Mouse (Mus musculus): ENCODE measurements around the gene Fhl2. TPM values are rescaled to one million over a fixed set of nuclear protein-coding genes. Genes with fewer than 3 reads are reported as not detected.
"Not testable (repeated sequence)": the region's sequence is repeated elsewhere in the genome, so short reads cannot be mapped to it uniquely, and the experiment has no call there.

The Fhl2 gene
- total RNA-seq, 2 experiments from 2014 or later = 28.0 to 33.3 TPM

- no peak for DNase-seq (ENCODE audit: low spot score in 2 of 2)
Measured at GRCm38 (mm10) chr1:43153538-43153937, 43.2 kb downstream of the Fhl2 start.

- no peak for DNase-seq (ENCODE audit: low spot score in 2 of 2)
Measured at GRCm38 (mm10) chr1:43152626-43153025, 44.2 kb downstream of the Fhl2 start.

DNA sequence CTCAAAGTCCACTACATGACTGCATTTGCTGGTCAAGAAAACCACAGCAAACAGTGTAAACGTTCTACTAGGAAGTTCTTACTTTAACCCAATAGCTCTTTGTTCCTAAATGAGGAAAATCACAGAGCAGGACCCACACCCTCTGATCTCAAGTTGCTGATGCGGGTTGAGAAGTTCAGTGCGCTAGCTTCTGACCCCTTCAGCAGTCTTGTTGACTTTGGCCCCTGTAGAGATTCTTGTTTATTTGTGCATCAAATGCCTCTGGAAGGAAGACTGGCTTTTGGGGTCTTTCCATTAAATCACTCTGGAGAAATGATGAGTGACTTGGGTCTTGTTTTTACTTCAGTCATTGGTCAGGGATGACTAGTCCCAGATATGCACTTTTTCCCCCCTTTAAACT lies 46.6 kb downstream of the Fhl2 start:
- no peak for DNase-seq (ENCODE audit: low spot score in 2 of 2)

DNA sequence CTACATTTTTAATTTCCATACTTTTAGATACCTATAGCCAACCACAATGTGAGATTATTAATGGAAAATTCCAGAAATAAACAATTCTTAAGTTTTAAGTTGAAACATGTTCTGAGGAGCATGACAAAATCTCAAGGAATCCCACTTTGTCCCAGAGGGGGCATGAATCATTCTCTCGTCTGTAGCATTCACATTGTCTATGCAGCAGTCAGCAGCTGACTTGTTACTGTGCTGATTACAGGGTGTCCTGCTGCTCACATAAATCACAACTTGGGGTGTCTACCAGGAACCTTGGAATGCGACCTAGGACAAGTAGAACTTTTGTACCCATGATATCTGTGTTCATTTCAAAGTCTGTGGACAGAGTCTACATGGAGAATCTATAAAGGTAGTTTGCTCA lies 49.3 kb downstream of the Fhl2 start:
- no peak for DNase-seq (ENCODE audit: low spot score in 2 of 2)

DNA sequence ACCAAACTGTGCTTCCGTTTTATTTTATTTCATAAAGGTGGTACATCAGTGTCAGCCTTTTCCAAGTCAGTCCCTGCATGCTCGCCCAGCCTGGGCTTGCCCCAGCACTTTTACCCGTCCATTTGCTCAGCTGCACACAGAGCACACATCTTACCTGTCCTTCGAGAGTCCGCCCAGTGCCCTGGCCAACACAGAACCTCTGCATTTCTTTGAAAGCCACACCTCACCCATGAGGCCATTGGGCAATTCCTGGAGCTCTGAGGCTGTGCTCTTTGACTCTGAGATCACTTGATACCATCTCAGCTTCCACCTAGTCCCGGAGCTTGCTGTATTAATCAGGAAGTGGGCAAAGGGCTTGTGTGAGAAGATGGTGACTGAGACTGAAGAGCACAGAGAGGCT lies 51.4 kb downstream of the Fhl2 start:
- DNase-seq (ENCODE audit: low spot score in 2 of 2) = no peak

DNA sequence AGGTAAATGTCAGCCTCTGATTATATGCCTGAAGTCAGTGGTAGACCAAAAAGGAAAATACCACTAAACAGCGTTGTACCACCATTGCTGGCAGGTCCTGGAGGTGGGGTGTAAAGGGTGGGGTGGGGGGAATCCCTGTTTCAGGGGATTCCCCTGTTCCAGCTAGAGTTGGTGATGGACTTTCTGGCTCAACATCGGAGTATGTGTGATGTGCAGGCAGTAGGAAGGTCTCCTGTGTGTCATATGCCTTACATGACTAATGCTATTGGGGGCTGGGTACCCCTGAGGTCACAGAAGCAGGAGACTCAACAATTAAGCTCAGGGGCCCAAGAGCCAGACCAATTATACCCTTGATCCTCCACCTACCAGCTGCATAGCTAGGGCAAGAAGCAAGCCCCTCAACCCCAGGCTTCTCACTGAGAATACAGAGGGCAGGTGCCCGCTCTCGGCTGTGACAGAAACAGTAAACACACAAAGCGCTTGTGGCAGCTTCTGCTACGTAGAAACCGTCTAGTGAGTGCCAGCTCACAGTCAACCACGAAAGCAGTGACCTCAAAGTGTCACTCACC lies 52.4 kb downstream of the Fhl2 start:
- DNase-seq (ENCODE audit: low spot score in 2 of 2) = no peak

DNA sequence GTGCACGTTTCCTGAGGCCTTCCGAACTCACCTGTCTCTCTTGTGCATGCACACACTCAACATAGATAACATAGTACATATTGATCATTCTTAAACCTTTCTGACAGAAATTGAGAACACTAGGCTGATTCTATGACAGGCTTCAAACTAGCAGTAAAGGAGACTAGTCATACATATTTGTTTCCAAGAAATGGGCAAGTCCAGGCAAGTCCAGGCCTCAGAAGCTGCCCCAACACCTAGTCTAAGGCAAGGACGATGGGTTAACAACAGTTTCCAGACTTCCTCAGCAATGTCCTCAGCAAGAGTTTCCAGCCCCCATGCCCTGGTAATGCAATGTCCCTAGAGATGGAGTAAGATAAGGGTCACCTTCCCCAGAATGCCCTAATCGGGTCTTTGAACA lies 53.0 kb downstream of the Fhl2 start:
- no peak for DNase-seq (ENCODE audit: low spot score in 2 of 2)

DNA sequence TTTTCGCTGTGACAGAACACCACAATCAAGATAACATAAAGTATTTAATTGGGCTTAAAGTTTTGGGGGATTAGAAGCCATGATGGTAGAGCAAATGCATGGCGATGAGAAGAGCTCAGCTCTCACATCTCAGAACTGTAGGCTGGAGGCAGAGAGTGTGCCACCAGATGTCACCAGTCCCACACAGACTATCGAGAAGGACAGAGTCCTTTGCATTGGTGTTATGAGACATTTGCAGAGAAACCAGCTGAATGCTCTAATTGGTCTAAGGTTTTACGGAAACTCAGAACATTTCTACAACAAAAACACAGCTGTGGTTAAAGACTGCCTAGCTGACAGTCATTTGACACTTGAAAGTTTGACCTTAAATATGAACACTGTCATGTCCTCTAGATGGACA lies 53.5 kb downstream of the Fhl2 start:
- DNase-seq (ENCODE audit: low spot score in 2 of 2) = no peak

GRCm38 (mm10) chr1:43142849-43143248 lies 53.9 kb downstream of the Fhl2 start:
- DNase-seq (ENCODE audit: low spot score in 2 of 2) = no peak

GRCm38 (mm10) chr1:43141555-43141961 lies 55.2 kb downstream of the Fhl2 start:
- DNase-seq (ENCODE audit: low spot score in 2 of 2) = peak; percentile 39 to 69

GRCm38 (mm10) chr1:43139587-43140266 lies 57.1 kb downstream of the Fhl2 start:
- peak; percentile 71 to 85 for DNase-seq (ENCODE audit: low spot score in 2 of 2)

- DNase-seq (ENCODE audit: low spot score in 2 of 2) = no peak
Measured at GRCm38 (mm10) chr1:43138268-43138812, 58.4 kb downstream of the Fhl2 start.

DNA sequence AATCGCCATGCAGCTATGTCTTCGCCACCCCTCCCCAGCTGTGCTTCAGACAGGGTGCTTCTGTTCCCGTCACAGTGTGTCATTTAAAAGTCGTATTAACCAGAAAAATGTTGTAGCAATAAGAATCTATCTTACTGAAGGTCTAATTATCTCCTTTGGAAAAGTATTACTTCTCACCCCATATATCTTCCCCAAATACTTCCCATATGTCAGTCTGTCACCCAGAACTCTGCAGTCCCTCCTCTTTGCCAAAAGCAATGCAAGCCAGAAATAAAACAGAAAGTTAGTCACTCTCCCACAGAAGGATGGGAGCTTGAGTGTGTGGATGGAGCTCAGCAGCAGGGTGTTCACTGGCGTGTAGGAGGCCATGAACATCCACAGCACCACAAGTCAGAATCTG lies 59.5 kb downstream of the Fhl2 start:
- DNase-seq (ENCODE audit: low spot score in 2 of 2) = no peak

GRCm38 (mm10) chr1:43136488-43137029 lies 60.2 kb downstream of the Fhl2 start:
- not testable (repeated sequence) for DNase-seq (ENCODE audit: low spot score in 2 of 2)

- DNase-seq (ENCODE audit: low spot score in 2 of 2) = no peak
Measured at GRCm38 (mm10) chr1:43131591-43131990, 65.2 kb downstream of the Fhl2 start.

- DNase-seq (ENCODE audit: low spot score in 2 of 2) = no peak
Measured at GRCm38 (mm10) chr1:43130219-43130981, 66.4 kb downstream of the Fhl2 start.

DNA sequence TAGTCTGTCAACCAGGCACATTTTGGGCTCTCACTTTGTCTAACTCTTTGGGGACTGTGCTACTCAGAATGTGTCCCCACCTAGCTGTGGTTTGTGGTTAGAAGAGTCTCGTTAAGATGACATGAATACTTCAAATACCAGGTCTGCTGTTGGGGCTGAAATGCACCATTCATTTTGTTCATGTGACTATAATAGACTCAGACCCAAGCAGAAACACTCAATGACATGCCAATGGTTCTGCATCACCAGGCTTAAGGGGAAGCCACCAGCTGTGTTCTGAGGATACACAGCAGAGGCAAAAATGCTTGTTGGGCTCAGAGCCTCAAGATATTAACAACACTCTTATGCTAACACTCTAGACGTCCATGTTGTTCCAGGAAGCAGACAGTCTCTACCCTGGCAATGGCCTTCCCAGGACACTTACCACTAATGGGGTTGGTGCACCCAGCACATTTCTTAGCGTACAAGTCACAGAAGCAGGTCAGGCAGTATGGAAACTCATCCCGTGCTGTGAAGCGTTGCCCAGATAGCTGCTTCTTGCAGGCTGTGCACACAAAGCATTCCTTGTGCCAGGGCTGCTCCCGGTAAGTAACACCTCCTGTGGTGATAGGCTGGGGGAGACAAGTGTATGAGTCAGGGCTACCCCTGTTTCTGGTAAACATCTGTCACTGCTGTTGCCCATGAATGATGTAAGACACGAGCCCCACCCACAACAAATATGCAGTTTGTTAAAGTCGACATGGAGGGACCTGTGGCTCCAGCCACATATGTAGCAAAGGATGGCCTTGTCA lies 68.8 kb downstream of the Fhl2 start:
- DNase-seq (ENCODE audit: low spot score in 2 of 2) = no peak

DNA sequence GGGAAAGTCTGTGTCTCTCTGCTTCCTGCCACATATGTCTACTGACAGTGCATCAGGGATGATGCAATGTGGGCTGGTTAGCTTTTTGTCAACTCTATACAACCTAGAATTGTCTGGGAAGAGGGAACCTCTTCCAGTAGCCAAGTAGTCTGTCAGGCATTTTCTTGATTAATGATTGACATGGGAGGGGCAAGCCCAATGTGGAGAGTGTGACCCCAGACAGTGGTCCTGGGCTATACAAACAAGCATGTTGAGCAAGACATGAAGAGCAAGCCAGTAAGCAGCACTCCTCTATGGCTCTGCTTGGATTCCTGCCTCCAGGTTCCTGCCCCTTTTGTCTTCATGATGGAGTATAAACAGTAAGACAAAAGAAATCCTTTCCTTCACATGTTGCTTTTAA lies 69.6 kb downstream of the Fhl2 start:
- no peak for DNase-seq (ENCODE audit: low spot score in 2 of 2)

GRCm38 (mm10) chr1:43124726-43125125 lies 72.1 kb downstream of the Fhl2 start:
- no peak for DNase-seq (ENCODE audit: low spot score in 2 of 2)

DNA sequence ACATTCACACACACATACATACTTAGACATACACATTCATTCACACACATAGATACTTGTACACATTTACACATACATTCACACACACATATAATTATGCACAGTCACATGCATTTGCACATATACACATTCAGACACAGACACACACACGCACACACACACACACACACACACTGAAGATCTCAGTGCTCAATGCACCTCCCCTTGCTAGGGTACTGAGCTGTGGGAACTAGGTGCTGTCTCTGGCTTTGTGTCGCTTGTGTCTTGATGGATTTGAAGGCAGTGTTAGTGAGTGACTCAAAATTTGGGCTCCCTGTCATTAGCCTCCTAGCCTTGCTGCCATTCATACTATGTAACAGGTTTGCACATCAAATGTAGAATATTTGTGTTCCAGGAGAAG lies 74.2 kb downstream of the Fhl2 start:
- no peak for DNase-seq (ENCODE audit: low spot score in 2 of 2)

DNA sequence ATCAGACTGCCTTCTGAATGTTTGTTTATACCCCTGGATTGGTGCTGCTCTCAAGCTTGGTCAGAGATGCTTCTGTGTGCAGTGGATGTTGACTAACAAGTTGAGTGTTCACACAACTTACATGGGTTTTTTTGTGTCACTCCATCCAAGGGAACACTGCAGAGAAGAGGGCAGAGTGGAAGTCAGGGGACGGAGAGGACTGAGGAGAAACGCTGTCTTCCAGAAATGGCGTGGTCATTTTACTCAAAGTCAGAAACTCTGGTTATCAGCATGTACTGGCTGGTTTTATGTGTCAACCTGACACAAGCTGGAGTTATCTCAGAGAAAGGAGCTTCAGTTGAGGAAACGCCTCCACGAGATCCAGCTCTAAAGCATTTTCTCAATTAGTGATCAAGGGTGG lies 75.8 kb downstream of the Fhl2 start:
- DNase-seq (ENCODE audit: low spot score in 2 of 2) = no peak
